Mouse (Mus musculus): Measurements from ENCODE around the gene Cops6. TPM values are rescaled to one million over a fixed set of nuclear protein-coding genes. Genes with fewer than 3 reads are reported as not detected.

The Cops6 gene
- polyA plus RNA-seq, 1 experiment: 85.5 TPM

DNA sequence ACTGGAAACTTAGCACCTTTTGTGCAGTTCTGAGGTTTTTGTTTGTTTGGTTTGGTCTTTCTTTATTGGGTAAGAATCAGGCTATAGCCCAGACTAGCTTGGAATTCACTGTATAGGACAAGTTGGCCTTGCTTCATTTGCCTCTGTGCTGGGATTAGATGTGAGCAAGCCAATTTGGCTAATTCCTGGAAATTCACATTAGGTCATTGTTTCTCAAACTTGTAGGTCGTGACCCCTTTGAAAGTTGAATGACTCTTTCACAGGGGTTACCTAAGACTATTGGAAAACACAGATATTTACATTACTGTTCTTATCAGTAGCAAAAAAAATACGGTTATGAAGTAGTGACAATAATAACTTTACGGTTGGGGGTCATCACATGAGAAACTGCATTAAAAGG, 6.5 kb upstream of the Cops6 start:
- H3K4me3 ChIP-seq (replicated peaks): peak overlapping the region; percentile 96
- H3K27me3 ChIP-seq (replicated peaks): no peaks in the 10 kb centered on the region
- TF ChIP-seq GATA1 (IDR thresholded peaks at IDR 0.05; ENCODE audit: borderline replicate concordance, low read length) (no peak), FLI1 (IDR thresholded peaks at IDR 0.05; ENCODE audit: low read length) (no peak)
- peaks cover 32% of the 10 kb centered on the region for H3K36me3 ChIP-seq (replicated peaks; ENCODE audit: low read length)
- peaks cover 31% of the 10 kb centered on the region for H3K4me1 ChIP-seq
- no peaks in the 10 kb centered on the region for H3K9me3 ChIP-seq

DNA sequence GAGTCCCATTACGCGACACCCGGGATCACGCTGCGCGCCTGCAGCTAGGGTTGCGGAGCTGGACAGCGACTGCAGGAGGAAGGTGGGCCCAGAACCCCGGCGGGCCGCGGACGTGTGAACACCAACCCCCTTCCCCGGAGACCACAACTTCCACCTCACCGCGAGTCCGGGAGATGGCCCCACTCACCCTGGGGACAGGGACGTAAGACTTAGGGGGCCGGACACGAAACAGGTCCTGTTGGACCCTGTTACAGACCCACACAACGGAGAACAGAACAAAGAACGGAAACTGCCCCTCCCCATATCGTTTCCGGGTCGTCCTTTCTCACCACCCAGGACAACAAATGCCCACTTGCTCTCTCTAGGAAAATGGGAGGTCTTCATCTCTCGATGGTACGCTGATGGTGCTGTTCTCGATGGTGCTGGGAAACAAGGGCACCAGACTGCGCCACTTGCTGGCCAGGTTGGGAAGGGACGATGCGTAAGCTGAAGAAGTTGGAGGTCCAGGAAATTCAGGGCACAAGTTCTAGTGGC, 5.4 kb upstream of the Cops6 start, which contains the start of gene Zfp113:
Zfp113 (minus strand) TSS at position 302 of the 534 bp plus-strand sequence.
- peak within 1 kb of the TSS; percentile 96 for H3K4me3 ChIP-seq (replicated peaks)
- peaks cover 26% of the 10 kb centered on the region for H3K36me3 ChIP-seq (replicated peaks; ENCODE audit: low read length)
- H3K27me3 ChIP-seq (replicated peaks): no peaks in the 10 kb centered on the region
- TF ChIP-seq GATA1 (IDR thresholded peaks at IDR 0.05; ENCODE audit: borderline replicate concordance, low read length) (no peak), FLI1 (IDR thresholded peaks at IDR 0.05; ENCODE audit: low read length) (peak; percentile 58; the same call in 1 of the 2 replicates)
- peaks cover 35% of the 10 kb centered on the region for H3K4me1 ChIP-seq
- H3K9me3 ChIP-seq: no peaks in the 10 kb centered on the region

DNA sequence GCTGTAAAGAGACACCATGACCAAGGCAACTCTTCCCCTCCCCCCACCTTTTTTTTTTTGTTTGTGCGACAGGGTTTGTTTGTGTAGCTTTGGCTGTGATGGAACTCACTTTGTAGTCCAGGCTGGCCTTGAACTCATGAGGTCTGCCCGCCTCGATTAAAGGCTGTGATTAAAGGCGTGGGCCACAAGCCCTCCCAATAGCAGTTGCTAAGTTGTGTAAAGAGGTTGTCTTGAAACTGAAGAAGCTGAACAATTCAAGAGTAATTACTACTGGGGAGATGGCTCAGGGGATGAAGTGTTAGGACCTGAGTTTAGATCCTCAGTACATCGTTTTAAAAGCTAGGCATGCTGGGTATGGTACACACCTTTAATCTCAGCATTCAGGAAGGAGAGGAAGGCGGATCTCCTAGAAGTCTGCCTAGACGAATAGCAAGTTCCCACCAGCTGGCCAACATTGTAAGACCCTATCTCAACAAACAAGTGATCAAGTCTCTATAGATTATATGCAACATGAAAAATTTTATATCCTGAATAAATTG, 578 bp upstream of the Cops6 start:
- TF ChIP-seq GATA1 (IDR thresholded peaks at IDR 0.05; ENCODE audit: borderline replicate concordance, low read length): no peak
- no peak for TF ChIP-seq FLI1 (IDR thresholded peaks at IDR 0.05; ENCODE audit: low read length)
- Histone ChIP-seq H3K4me1 (peaks cover 43% of the 10 kb centered on the region), H3K36me3 (replicated peaks; ENCODE audit: low read length) (peaks cover 34% of the 10 kb centered on the region), H3K4me3 (replicated peaks) (peak overlapping the region; percentile 98), H3K9me3 (no peaks in the 10 kb centered on the region), H3K27me3 (replicated peaks) (no peaks in the 10 kb centered on the region)

DNA sequence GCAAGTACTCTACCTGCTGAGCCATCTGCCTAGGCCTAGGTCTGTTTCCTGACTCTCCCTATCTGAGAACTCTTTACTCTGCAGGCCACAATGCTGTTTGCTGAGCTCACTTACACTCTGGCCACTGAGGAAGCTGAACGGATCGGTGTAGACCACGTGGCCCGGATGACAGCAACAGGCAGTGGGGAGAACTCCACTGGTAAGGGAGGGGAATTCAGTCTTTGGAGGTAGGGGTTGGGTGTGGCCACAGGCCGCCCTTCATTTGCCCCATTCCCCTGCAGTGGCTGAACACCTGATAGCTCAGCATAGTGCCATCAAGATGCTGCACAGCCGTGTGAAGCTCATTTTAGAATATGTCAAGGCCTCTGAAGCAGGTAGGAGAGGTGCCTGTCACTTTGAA, 2.2 kb downstream of the Cops6 start:
- H3K9me3 ChIP-seq: no peaks in the 10 kb centered on the region
- peaks cover 61% of the 10 kb centered on the region for H3K36me3 ChIP-seq (replicated peaks; ENCODE audit: low read length)
- H3K27me3 ChIP-seq (replicated peaks): no peaks in the 10 kb centered on the region
- TF ChIP-seq GATA1 (IDR thresholded peaks at IDR 0.05; ENCODE audit: borderline replicate concordance, low read length) (no peak), FLI1 (IDR thresholded peaks at IDR 0.05; ENCODE audit: low read length) (no peak)
- peaks cover 53% of the 10 kb centered on the region for H3K4me1 ChIP-seq
- peak overlapping the region; percentile 38 for H3K4me3 ChIP-seq (replicated peaks)

DNA sequence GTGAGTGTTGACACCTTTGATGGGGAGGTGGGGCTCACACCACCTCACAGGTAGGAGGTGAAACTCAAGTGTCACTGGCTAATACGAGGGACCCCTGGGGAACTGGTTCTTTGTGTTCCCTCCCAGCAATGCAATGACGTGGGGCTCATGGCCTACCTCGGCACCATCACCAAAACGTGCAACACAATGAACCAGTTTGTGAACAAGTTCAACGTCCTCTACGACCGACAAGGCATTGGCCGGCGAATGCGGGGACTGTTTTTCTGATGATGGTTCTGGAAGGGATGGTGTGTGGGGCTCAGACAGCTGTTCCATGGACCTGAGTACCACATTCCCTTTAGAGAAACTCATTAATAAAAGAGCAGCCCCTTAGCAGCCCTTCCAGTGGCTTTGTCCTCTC, 2.7 kb downstream of the Cops6 start:
- H3K4me3 ChIP-seq (replicated peaks): no peak overlapping the region
- H3K9me3 ChIP-seq: no peaks in the 10 kb centered on the region
- H3K4me1 ChIP-seq: peaks cover 53% of the 10 kb centered on the region
- H3K27me3 ChIP-seq (replicated peaks): no peaks in the 10 kb centered on the region
- TF ChIP-seq FLI1 (IDR thresholded peaks at IDR 0.05; ENCODE audit: low read length) (no peak), GATA1 (IDR thresholded peaks at IDR 0.05; ENCODE audit: borderline replicate concordance, low read length) (no peak)
- H3K36me3 ChIP-seq (replicated peaks; ENCODE audit: low read length): peaks cover 67% of the 10 kb centered on the region

DNA sequence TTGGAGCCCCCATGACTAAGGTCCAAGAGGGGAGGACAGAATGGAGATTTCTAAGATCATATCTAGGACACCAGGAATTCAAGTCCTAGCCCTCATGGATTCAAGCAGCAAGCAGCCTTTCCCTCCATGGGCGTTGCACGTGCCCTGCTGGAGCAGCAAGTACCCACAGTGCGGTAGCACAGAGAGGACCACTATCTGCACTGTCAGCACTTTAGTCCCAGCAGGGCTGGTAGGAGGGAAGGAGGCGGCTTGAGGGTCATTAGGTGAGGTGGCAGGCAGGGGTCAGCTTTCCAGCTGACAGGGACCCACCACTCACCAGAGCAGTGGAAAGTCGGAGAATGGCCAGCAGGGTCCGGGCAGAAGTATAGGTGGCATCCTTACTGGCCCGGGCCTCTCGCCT, 4.7 kb downstream of the Cops6 start:
- peaks cover 59% of the 10 kb centered on the region for H3K4me1 ChIP-seq
- H3K36me3 ChIP-seq (replicated peaks; ENCODE audit: low read length): peaks cover 80% of the 10 kb centered on the region
- H3K4me3 ChIP-seq (replicated peaks): no peak overlapping the region

DNA sequence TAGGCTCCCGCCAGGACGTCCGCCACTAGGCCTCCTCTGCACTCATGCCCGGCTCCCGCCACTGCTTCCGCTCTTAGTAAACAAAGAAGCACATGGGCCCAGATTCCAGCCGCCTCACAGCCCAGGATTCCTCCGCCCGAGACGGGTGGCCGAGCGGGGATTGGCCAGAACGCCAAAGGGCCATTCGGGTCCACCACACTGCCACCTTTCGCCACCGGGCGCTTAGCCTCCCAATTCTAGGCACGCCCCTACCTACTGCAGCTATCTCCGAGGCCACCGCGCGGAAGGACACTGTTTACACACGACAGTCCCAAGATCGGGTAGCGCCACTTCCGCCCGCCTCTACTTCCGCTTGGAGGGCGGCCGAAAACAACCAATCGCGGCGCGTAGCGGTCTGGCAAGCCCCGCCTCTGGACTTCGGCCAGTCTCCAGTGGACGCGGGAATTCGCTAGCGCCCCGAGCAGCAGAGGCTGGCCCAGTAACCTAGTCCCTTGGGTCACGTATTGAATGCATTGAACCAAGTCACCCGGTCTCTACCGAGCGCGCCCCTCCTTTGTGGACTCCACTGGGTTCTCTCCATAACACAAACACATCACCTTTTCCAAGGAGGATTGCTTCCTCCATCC, 10.2 kb downstream of the Cops6 start:
- Histone ChIP-seq H3K36me3 (replicated peaks; ENCODE audit: low read length) (peaks cover 68% of the 10 kb centered on the region), H3K4me3 (replicated peaks) (peak overlapping the region; percentile 99), H3K4me1 (peaks cover 32% of the 10 kb centered on the region), H3K9me3 (no peaks in the 10 kb centered on the region), H3K27me3 (replicated peaks) (no peaks in the 10 kb centered on the region)
- TF ChIP-seq FLI1 (IDR thresholded peaks at IDR 0.05; ENCODE audit: low read length) (peak; percentile 67; the same call in 1 of the 2 replicates), GATA1 (IDR thresholded peaks at IDR 0.05; ENCODE audit: borderline replicate concordance, low read length) (no peak)

More for the DNA sequence above, 4.7 kb downstream of the Cops6 start:
- Histone ChIP-seq H3K9me3 (no peaks in the 10 kb centered on the region), H3K27me3 (replicated peaks) (no peaks in the 10 kb centered on the region)
- no peak for TF ChIP-seq GATA1 (IDR thresholded peaks at IDR 0.05; ENCODE audit: borderline replicate concordance, low read length)
- no peak for TF ChIP-seq FLI1 (IDR thresholded peaks at IDR 0.05; ENCODE audit: low read length)

DNA sequence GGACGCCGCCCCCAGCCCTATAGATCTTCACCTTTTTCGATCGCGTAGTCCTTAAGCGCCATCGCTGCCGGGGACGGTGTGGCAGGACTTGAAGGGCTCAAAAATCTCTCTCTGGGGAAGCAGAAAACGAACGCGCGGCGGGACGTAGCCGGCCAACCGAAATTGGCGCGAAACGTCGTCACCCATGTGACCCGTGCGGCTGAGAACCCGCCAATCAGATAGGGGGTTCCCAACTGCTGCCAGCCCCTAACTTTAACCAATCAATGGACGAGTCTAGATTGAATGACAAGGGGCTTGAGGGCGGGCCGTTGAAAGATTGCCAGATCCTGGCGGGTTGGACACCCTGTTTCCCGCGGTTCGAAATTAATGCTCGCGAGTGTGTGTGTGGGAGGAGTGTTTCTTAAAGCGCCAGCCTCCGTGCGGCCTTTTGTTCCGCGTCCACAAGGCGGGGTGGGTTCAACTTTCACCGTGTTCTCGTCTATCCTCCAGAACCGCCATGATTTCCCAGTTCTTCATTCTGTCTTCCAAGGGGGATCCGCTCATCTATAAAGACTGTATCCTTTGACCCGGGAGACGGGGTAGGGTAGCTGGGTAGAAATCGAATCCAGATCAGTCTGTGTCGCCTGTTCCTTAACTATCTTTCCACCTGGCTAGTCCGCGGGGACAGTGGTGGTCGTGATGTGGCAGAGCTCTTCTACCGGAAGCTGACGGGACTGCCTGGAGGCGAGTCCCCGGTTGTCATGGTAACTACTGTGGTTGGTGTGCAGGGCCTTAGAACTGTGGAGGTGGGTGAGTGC, 11.0 kb downstream of the Cops6 start, which contains the start of the genes Ap4m1 and Mcm7:
Ap4m1 (plus strand) TSS at position 308 of the 797 bp plus-strand sequence.
Mcm7 (minus strand) TSS at position 728 of the 797 bp plus-strand sequence.
- H3K4me3 ChIP-seq (replicated peaks): peak within 1 kb of the TSS; percentile 99
- H3K27me3 ChIP-seq (replicated peaks): no peaks in the 10 kb centered on the region
- H3K4me1 ChIP-seq: peaks cover 28% of the 10 kb centered on the region
- peaks cover 66% of the 10 kb centered on the region for H3K36me3 ChIP-seq (replicated peaks; ENCODE audit: low read length)
- TF ChIP-seq FLI1 (IDR thresholded peaks at IDR 0.05; ENCODE audit: low read length): no peak
- TF ChIP-seq GATA1 (IDR thresholded peaks at IDR 0.05; ENCODE audit: borderline replicate concordance, low read length): no peak
- no peaks in the 10 kb centered on the region for H3K9me3 ChIP-seq

DNA sequence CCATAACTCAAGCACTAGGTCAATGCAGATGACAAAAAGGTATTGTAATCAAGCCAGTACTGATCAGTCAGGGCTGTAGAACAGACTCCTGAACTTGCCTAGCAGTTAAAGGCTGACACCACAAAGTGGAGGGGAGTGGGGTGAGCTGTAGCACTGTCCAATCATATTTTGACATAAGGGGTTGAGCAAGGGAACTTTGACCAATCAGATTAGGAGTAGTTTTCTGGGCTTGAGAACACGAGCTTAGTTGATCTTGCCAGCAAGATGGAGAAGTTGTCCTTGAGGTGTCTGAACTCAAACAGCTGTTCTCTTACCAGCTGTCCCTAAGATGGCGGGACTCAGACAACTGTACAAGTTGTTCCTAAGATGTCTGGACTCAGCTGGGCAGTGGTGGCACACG, 12.3 kb downstream of the Cops6 start:
- Histone ChIP-seq H3K36me3 (replicated peaks; ENCODE audit: low read length) (peaks cover 66% of the 10 kb centered on the region), H3K4me3 (replicated peaks) (no peak overlapping the region), H3K9me3 (no peaks in the 10 kb centered on the region), H3K4me1 (peaks cover 23% of the 10 kb centered on the region), H3K27me3 (replicated peaks) (no peaks in the 10 kb centered on the region)
- TF ChIP-seq GATA1 (IDR thresholded peaks at IDR 0.05; ENCODE audit: borderline replicate concordance, low read length) (no peak), FLI1 (IDR thresholded peaks at IDR 0.05; ENCODE audit: low read length) (no peak)
